Mouse (Mus musculus): Measurements from ENCODE around the gene Trabd2b.
A peak's percentile ranks its signal among the peaks of the same experiment; 100 is the strongest.

Gene Trabd2b

GRCm38 (mm10) chr4:114448393-114449052 lies 42.0 kb downstream of the Trabd2b start:
- DNase-seq: no peak

DNA sequence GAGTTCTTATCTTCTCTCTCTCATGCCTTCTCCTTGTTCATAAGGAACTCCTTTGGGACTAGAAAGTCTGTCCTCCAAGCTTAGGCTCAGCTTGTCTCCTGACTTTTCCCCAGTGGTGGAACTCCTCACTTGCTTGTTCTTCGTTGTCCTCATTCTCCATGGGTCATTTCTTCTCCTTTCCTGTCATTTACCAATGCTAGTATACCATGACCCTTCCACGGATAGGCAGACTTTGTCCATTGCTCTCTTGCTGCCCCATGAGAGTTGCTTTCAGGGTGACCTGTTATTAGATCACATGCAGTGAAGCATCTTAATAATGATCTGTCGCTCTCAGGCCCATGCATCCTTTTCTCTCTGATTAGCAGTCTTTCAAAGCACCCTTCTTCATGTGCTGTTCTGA lies 46.6 kb downstream of the Trabd2b start:
- no peak for DNase-seq

DNA sequence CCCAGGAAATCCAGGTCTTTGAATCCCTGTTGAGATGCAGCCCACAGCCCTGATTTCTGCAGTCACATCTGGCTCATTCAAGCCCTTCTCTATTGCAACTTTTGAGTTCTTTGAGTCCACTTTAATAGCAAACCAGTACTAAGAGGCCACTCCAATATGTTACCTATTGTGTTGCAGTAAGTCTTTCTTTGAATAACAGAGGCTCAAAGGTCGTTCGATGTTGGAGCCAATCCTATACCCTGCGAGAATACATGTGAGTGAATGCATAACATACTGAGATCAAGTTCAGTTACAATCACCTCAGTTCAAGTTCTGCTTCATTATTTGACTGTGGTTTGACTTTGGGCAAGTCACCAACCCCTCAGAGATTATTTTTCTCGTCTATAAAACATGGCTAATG lies 47.5 kb downstream of the Trabd2b start:
- DNase-seq: no peak

GRCm38 (mm10) chr4:114454495-114455186 lies 48.1 kb downstream of the Trabd2b start:
- DNase-seq: peak; percentile 96

- DNase-seq: peak; percentile 92
Observed at GRCm38 (mm10) chr4:114457111-114457510, 50.6 kb downstream of the Trabd2b start.

GRCm38 (mm10) chr4:114459591-114459990 lies 53.1 kb downstream of the Trabd2b start:
- peak; percentile 98 for DNase-seq

DNA sequence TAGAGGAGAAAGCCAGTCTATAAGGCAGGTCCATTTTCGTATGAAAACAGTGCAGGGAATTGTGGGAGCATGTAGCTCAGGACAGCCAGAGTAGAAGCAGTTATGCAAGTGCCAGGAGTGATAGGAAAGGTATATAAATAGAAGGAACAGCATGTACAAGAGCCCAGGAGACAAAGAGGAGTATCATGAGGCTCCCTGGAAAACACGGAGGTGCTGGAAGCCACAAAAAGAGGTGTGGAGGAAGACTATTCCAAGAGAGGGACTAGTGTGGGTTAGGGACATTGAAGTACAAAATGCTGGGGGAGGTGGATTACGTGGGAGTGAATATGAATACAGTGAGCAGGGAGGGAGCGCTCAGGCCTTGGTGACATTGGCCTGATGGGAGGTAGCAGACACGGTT lies 53.9 kb downstream of the Trabd2b start:
- peak; percentile 97 for DNase-seq

- DNase-seq: peak; percentile 89
Observed at GRCm38 (mm10) chr4:114461093-114461492, 54.6 kb downstream of the Trabd2b start.

- peak; percentile 89 for DNase-seq
Observed at GRCm38 (mm10) chr4:114465641-114466040, 59.1 kb downstream of the Trabd2b start.

GRCm38 (mm10) chr4:114467371-114468094 lies 61.0 kb downstream of the Trabd2b start:
- DNase-seq: peak; percentile 90

- DNase-seq: no peak
Observed at GRCm38 (mm10) chr4:114468095-114468429, 61.5 kb downstream of the Trabd2b start.

- peak; percentile 78 for DNase-seq
Observed at GRCm38 (mm10) chr4:114469881-114470280, 63.4 kb downstream of the Trabd2b start.

GRCm38 (mm10) chr4:114472143-114472542 lies 65.6 kb downstream of the Trabd2b start:
- DNase-seq: peak; percentile 97

DNA sequence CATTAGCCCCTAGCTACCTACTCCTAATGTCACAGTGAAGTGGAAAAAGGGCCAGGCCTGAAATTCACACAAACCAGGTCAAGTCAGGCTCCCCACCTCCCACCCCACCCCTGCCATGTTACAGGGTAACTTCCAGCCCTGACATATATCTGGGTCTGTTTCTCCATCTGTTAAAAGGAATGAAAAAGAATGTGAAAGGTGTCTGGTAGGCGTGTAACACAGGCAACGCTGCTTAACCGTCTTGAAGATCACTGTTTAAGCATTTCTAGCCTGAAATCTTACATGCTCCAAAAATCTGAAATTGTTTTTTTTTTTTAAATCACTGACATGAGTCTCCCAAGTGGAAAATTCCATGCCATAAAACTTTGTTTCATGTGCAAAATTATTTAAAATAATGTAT lies 69.8 kb downstream of the Trabd2b start:
- peak; percentile 78 for DNase-seq

DNA sequence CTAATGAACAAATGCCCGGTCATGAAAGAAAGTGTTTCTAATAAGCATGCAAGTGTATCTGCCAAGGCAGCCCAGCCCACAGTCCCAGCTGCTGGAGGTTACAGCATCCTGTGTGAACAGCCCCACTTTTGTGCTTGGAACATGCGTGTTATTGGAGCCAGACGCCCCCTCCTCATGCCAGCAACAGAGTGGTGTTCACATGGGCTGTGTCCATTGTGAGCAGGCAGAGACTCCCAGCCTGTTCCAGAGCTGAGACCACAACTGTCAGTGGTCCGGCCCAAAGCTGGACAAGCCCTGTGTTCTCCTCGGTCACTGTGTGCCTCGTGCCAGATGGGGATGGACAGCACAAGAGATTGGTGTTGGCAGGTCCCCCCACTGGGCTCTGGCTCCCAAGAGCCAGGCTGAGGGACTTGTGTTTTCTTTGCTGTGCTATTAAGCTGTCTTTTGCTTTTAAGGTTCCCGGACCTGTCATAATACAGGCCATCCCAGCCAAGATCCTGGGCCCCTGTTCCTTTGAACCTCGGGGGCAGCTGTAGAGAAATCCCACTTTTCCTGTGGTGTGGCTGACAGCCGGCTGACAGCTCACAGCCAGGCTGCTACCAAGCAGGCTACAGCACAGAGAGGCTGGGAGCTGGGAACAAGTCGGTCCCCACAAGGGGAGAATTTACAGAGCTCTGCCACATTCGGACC lies 70.7 kb downstream of the Trabd2b start:
- peak; percentile 92 for DNase-seq

- DNase-seq: peak; percentile 84
Observed at GRCm38 (mm10) chr4:114481518-114481917, 75.0 kb downstream of the Trabd2b start.

DNA sequence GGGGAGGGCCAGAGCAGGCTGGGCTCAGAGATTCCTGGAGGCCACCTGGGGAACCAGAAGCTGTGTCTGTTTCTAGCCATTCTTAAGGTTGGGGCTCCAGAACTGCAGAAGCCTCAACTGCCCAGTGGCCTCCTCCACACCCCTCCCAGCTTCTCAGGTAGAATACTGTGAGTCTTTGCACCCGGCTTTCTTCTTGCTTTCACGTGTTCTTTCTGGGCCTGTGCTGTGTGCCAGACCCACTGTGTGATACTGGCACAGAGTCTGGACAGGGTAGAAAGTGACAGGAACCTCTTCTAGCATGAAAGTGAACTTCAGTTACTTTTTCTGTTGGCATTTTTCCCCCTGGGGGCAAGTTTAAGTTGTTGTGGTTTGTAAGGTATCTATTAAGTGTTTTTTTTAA lies 77.6 kb downstream of the Trabd2b start:
- peak; percentile 74 for DNase-seq

GRCm38 (mm10) chr4:114485996-114486395 lies 79.5 kb downstream of the Trabd2b start:
- no peak for DNase-seq

DNA sequence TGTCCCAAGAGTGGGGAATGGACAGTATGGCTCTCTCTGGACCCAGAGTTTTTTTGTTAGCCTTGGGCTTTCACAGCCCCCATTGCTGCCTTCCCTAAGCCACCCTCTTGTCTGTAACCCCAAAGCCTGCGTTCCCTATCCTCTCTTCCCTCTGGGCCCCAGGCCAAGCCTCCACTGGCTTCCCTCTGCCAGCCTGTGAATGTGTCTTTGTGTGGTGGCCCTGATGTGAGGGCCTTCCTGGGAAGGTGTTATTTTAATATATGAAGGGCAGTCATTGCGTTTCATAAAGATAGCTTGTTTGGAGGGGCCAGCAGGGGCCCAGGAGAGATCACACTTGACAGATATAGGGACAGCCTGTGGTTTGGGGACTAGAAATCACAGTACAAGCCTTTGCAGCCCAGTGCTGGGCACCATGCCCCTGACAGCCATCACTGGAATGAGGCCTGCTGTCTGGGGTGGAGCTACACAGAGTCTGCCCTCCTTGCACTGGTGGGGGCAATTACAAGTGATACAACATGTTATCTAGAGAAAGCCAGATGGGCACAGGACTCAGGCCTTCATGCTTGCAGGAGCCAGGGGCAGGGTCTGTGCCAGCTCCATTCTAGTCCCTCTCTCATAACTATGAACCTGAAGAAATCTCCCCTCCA lies 80.5 kb downstream of the Trabd2b start:
- DNase-seq: peak; percentile 87

GRCm38 (mm10) chr4:114487701-114488100 lies 81.2 kb downstream of the Trabd2b start:
- DNase-seq: no peak

DNA sequence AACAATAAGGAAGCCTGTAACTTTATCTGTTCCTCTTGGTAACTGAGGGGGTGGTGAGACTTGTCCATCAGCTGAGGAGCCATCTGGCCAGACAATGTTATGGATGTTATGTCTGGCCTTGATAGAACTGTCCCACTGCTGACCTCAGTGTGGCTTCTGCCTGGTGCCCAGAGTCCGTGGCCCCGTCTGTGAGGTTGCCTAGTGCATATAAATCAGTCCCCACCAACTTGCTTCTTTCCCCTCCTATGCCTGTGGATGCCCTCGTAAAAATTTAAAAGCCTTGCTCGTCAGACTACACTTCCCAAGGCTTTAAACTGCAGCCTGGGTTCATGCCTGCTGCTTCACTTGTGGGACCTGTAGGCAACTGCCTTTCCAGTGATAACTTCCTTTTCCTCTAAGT lies 85.6 kb downstream of the Trabd2b start:
- DNase-seq: peak; percentile 69

DNA sequence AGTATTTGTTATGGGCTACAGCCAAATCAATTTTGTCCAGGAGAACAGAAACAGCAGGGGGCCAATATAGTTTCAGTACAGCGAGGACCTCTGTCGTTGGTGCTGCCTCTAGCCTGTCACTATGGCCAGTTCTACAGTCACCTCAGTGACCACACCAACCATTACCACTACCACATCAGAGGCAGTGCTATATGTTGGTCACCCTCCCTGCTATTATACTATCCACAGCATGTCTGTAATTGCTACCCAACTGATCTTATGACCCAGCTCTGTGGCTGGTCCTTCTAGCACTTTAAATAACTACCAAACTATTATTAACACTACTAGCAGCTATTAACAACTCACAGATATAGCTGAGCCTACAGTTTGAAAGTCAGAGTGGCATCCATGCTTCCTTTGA lies 87.5 kb downstream of the Trabd2b start:
- DNase-seq: no peak
